Mouse (Mus musculus): ENCODE results near the gene Sh2d6.

GRCm38 (mm10) chr6:72562486-72562885, 41.0 kb upstream of the Sh2d6 start:
- no peak for TF ChIP-seq POLR2A (IDR thresholded peaks at IDR 0.05; ENCODE audit: insufficient read depth, low read length)
- TF ChIP-seq CTCF (IDR thresholded peaks at IDR 0.05; ENCODE audit: low read depth, low read length): no peak
